Mouse (Mus musculus) embryonic facial prominence, embryonic 13.5 days (tissue): Measurements from ENCODE around the gene Zfp426. TPM values are rescaled to one million over a fixed set of nuclear protein-coding genes. Genes with fewer than 3 reads are reported as not detected.

Source experiments
- ATAC-seq: fragments of 200-750 bp; cut with Nextera tagmentation; 2 replicates; pipeline ENCODE4 v1.8.0; 2017; ENCODE audit warnings: low read depth; ENCODE audit not compliant: insufficient number of reproducible peaks, insufficient read depth, low FRiP score, low TSS enrichment
- H3K27ac ChIP-seq: fragments of 300-500 bp; sonication (generic); 2 replicates; pipeline ENCODE4 v1.5.1; 2015; ENCODE audit warnings: moderate library complexity, mild to moderate bottlenecking, inconsistent platforms
- H3K27me3 ChIP-seq: fragments of 300-500 bp; sonication (generic); 2 replicates; pipeline ENCODE4 v1.6.1; 2015; ENCODE audit warnings: mild to moderate bottlenecking, inconsistent platforms
- H3K36me3 ChIP-seq: fragments of 300-500 bp; sonication (generic); 2 replicates; pipeline ENCODE4 v1.6.1; 2015; ENCODE audit warnings: mild to moderate bottlenecking, inconsistent platforms
- H3K4me1 ChIP-seq: fragments of 300-500 bp; sonication (generic); 2 replicates; pipeline ENCODE4 v1.6.1; 2015; ENCODE audit warnings: inconsistent platforms
- H3K4me2 ChIP-seq: fragments of 300-500 bp; sonication (generic); 2 replicates; pipeline ENCODE4 v1.6.1; 2015; ENCODE audit warnings: moderate library complexity, mild to moderate bottlenecking, inconsistent platforms
- H3K4me3 ChIP-seq: fragments of 300-500 bp; sonication (generic); 2 replicates; pipeline ENCODE4 v1.5.1; 2015; ENCODE audit warnings: mild to moderate bottlenecking, inconsistent platforms
- H3K9ac ChIP-seq: fragments of 300-500 bp; sonication (generic); 2 replicates; pipeline ENCODE4 v1.6.1; 2015; ENCODE audit warnings: mild to moderate bottlenecking, inconsistent platforms
- H3K9me3 ChIP-seq: fragments of 300-500 bp; sonication (generic); 2 replicates; pipeline ENCODE4 v1.6.1; 2016; ENCODE audit warnings: inconsistent platforms
- WGBS: fragments of 180-500 bp; shearing (Covaris S2); methylation state at CpG from one replicate; pipeline ENCODE4 v1.1.7; 2015; ENCODE audit warnings: mixed read lengths; 5-methylcytosine and 5-hydroxymethylcytosine counted together
- polyA plus RNA-seq: library from polyadenylated mRNA; unstranded; fragments of >200 nt; fragmentation: Nextera tagmentation; extraction: Ambion mirVana; gene quantifications from 2 replicates; pipeline ENCODE4 v1.2.1, GENCODE M21; 2015

Gene Zfp426
- polyA plus RNA-seq, 1 experiment from 2014 or later, result 23.9 TPM

DNA sequence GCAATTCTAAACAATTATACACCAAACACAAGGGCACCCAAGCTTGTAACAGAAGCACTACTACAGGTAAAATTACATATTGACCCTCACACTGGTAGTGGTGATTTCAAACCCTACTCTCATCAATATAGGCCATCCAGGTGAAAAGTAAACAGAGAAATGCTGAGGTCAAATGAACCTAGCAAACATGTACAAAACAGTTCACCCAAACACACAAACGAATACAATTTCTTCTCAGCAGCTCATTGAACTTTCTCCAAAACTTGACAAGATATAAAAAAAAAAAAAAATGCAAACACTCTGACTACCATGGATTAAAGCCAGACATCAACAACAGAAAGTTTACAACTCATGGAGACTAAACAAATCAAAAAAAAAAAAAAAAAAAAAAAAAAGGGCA, 41.1 kb downstream of the Zfp426 start:
- H3K9me3 ChIP-seq, result peaks cover 2% of the 10 kb centered on the region; the same call in 1 of the 2 replicates

DNA sequence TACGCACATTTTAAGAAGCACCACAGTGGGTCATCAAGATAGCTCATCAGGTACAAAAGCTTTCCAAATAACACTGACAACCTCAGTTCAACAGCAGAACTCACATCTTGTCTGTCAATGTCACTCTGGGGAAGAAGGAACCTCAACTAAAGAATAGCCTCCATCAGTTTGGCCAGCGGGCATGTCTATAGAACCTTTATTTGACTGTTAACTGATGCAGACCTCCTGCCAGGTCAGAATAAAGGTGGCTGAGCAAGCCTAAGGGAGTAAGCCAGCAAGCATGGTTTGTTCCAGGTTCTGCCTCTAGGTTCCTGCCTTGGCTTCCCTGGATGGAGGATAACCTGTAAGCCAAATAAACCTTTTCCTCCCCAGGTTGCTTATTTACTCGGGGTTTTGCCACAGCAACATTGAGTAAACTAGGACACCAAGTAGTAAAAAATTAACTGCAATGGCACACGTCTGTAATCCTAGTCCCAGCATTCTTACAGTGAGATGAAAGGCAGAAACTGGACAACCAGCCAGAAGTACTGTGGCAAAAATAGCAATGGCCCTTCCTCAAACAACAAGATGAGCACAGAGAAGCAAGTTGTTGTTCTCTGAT, 49.3 kb downstream of the Zfp426 start:
- H3K27me3 ChIP-seq, result no peaks in the 10 kb centered on the region
- H3K4me2 ChIP-seq, result no peak overlapping the region
- H3K4me1 ChIP-seq, result no peaks in the 10 kb centered on the region
- H3K36me3 ChIP-seq, result peaks cover 89% of the 10 kb centered on the region
- no peak for ATAC-seq
- H3K4me3 ChIP-seq, result no peak overlapping the region
- no peak overlapping the region for H3K9ac ChIP-seq
- H3K27ac ChIP-seq, result no peak overlapping the region
- 96% methylated on average over 4 of the region's 4 CpGs for WGBS
- H3K9me3 ChIP-seq, result peaks cover 4% of the 10 kb centered on the region; the same call in 1 of the 2 replicates

More for the DNA sequence above, 41.1 kb downstream of the Zfp426 start:
- H3K36me3 ChIP-seq, result peaks cover 64% of the 10 kb centered on the region
- H3K4me3 ChIP-seq, result no peak overlapping the region
- no peak for ATAC-seq
- H3K4me1 ChIP-seq, result no peaks in the 10 kb centered on the region
- no peak overlapping the region for H3K27ac ChIP-seq
- H3K9ac ChIP-seq, result no peak overlapping the region
- WGBS, result 92% methylated on average over 1 of the region's 1 CpGs
- H3K27me3 ChIP-seq, result no peaks in the 10 kb centered on the region
- no peak overlapping the region for H3K4me2 ChIP-seq

DNA sequence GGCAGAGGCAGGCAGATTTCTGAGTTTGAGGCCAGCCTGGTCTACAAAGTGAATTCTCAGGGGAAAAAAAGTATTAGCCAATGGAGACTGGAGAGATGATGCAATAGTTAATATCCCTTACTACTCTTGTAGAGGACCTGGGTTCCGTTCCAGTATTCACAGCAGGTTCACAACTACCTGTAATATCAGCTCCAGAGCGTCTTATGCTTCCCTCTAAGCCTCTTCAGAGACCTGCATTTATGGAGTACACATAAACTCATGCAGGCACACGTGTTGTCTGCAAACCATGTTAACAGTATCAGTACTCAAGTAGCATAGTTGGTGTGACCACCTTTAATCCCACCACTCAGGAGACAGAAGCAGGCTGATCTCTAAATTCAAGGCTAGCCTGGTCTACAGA, 62.5 kb downstream of the Zfp426 start:
- Histone ChIP-seq H3K27ac (no peak overlapping the region), H3K36me3 (peaks cover 10% of the 10 kb centered on the region), H3K9me3 (no peaks in the 10 kb centered on the region), H3K4me3 (no peak overlapping the region), H3K9ac (no peak overlapping the region), H3K27me3 (no peaks in the 10 kb centered on the region), H3K4me2 (no peak overlapping the region), H3K4me1 (no peaks in the 10 kb centered on the region)
- 84% methylated on average over 3 of the region's 3 CpGs for WGBS
- ATAC-seq, result no peak

Other genes starting within 250 kb of the Zfp426 start
- gene Olfr39, start 210.4 kb downstream of the Zfp426 start, polyA plus RNA-seq, result not detected in 2 replicates
- gene Olfr873, start 194.2 kb downstream of the Zfp426 start, polyA plus RNA-seq, result 0.10 TPM in 1 of 2 replicates, not detected in the other
- not detected in 2 replicates for gene Olfr18, start 156.7 kb downstream of the Zfp426 start, polyA plus RNA-seq
- 33.3 and 37.6 TPM in 2 replicates for gene Zfp560, start 107.6 kb downstream of the Zfp426 start, polyA plus RNA-seq
- gene Zfp26, start 32.6 kb downstream of the Zfp426 start, polyA plus RNA-seq, result 18.2 and 18.7 TPM in 2 replicates
- gene Zfp266, start 28.7 kb upstream of the Zfp426 start, polyA plus RNA-seq, result 148 and 158 TPM in 2 replicates
- gene Zfp846, start 88.5 kb upstream of the Zfp426 start, polyA plus RNA-seq, result 27.1 and 31.2 TPM in 2 replicates
- gene Ubl5, start 150.1 kb upstream of the Zfp426 start, polyA plus RNA-seq, result 394 and 448 TPM in 2 replicates
- 15.5 and 17.7 TPM in 2 replicates for gene Fbxl12, start 152.0 kb upstream of the Zfp426 start, polyA plus RNA-seq
- 48.3 and 52.3 TPM in 2 replicates for gene Pin1, start 159.3 kb upstream of the Zfp426 start, polyA plus RNA-seq